Mouse (Mus musculus) embryonic facial prominence, embryonic 14.5 days (tissue): ENCODE results near the gene Atg16l2. TPM values are rescaled to one million over a fixed set of nuclear protein-coding genes. Genes with fewer than 3 reads are reported as not detected.

ENCODE experiments used
- ATAC-seq: fragments of 200-750 bp; cut with Nextera tagmentation; 2 replicates; pipeline ENCODE4 v1.8.0; 2017; ENCODE audit warnings: low read depth, moderate number of reproducible peaks, moderate TSS enrichment
- DNase-seq: peaks from one replicate; pipeline ENCODE4 v3.0.0-alpha.2; 2015; ENCODE audit warnings: low spot score
- H3K27ac ChIP-seq: fragments of 300-500 bp; sonication (generic); replicated peaks from 2 replicates; pipeline ENCODE4 v1.5.1; 2014; ENCODE audit warnings: low read depth, mild to moderate bottlenecking, low read length, moderate library complexity
- H3K27me3 ChIP-seq: fragments of 300-500 bp; sonication (generic); replicated peaks from 2 replicates; pipeline ENCODE4 v1.6.1; 2014; ENCODE audit warnings: low read length; ENCODE audit not compliant: control insufficient read depth, insufficient read depth
- H3K36me3 ChIP-seq: fragments of 300-500 bp; sonication (generic); 2 replicates; pipeline ENCODE4 v1.6.1; 2014; ENCODE audit warnings: low read length, mixed read lengths; ENCODE audit not compliant: control insufficient read depth, insufficient read depth
- H3K4me1 ChIP-seq: fragments of 300-500 bp; sonication (generic); 2 replicates; pipeline ENCODE4 v1.6.1; 2014; ENCODE audit warnings: antibody characterized with exemption, low read length; ENCODE audit not compliant: control insufficient read depth, insufficient read depth
- H3K4me2 ChIP-seq: fragments of 300-500 bp; sonication (generic); 2 replicates; pipeline ENCODE4 v1.6.1; 2014; ENCODE audit warnings: low read depth, mild to moderate bottlenecking, low read length, moderate library complexity, mixed read lengths
- H3K4me3 ChIP-seq: fragments of 300-500 bp; sonication (generic); 2 replicates; pipeline ENCODE4 v1.5.1; 2014; ENCODE audit warnings: low read depth, mild to moderate bottlenecking, low read length
- H3K9ac ChIP-seq: fragments of 300-500 bp; sonication (generic); 2 replicates; pipeline ENCODE4 v1.6.1; 2014; ENCODE audit warnings: low read depth, mild to moderate bottlenecking, low read length, moderate library complexity, mixed read lengths
- H3K9me3 ChIP-seq: fragments of 300-500 bp; sonication (generic); 2 replicates; pipeline ENCODE4 v1.6.1; 2016; ENCODE audit warnings: low read length; ENCODE audit not compliant: control insufficient read depth
- WGBS: fragments of 180-500 bp; shearing (Covaris S2); extraction: QIAGEN DNeasy Blood & Tissue Kit; methylation state at CpG from one replicate; pipeline ENCODE4 v1.1.7; 2014; 5-methylcytosine and 5-hydroxymethylcytosine counted together
- polyA plus RNA-seq: library from polyadenylated mRNA; unstranded; fragments of >200 nt; fragmentation: Nextera tagmentation; extraction: Ambion mirVana; gene quantifications from 2 replicates; pipeline ENCODE4 v1.2.1, GENCODE M21; 2014

Atg16l2 gene
- polyA plus RNA-seq, 1 experiment from 2014 or later: 10.5 TPM

- H3K4me1 ChIP-seq: no peaks in the 10 kb centered on the region
- H3K9ac ChIP-seq: no peak overlapping the region
- H3K36me3 ChIP-seq: no peaks in the 10 kb centered on the region
- H3K27ac ChIP-seq: no peak overlapping the region
- H3K9me3 ChIP-seq: no peaks in the 10 kb centered on the region
- WGBS: 39% methylated on average over 2 of the region's 2 CpGs
- no peaks in the 10 kb centered on the region for H3K27me3 ChIP-seq
- H3K4me3 ChIP-seq: no peak overlapping the region
- ATAC-seq (no peak), DNase-seq (no peak)
- no peak overlapping the region for H3K4me2 ChIP-seq
Measured at GRCm38 (mm10) chr7:101306841-101307240, 4.8 kb upstream of the Atg16l2 start.

GRCm38 (mm10) chr7:101302691-101303090 lies 640 bp upstream of the Atg16l2 start:
- Histone ChIP-seq H3K9ac (peak overlapping the region; percentile 68; the same call in 1 of the 2 replicates), H3K9me3 (no peaks in the 10 kb centered on the region), H3K4me3 (peak overlapping the region; percentile 61), H3K36me3 (no peaks in the 10 kb centered on the region), H3K27ac (no peak overlapping the region), H3K4me1 (0 out of 2 replicates have a peak, but pooled peaks cover 7% of the 10 kb centered on the region), H3K27me3 (peaks cover 6% of the 10 kb centered on the region; the same call in 1 of the 2 replicates), H3K4me2 (peak overlapping the region; percentile 86)
- ATAC-seq: no peak
- DNase-seq: no peak
- WGBS: 28% methylated on average over 7 of the region's 7 CpGs

- peaks cover 6% of the 10 kb centered on the region; the same call in 1 of the 2 replicates for H3K27me3 ChIP-seq
- ATAC-seq (peak; percentile 30; the same call in 1 of the 2 replicates), DNase-seq (peak; percentile 8)
- peak overlapping the region; percentile 46; the same call in 1 of the 2 replicates for H3K27ac ChIP-seq
- H3K9me3 ChIP-seq: no peaks in the 10 kb centered on the region
- H3K4me3 ChIP-seq: peak overlapping the region; percentile 61
- under 1% methylated on average over 29 of the region's 30 CpGs for WGBS
- H3K36me3 ChIP-seq: no peaks in the 10 kb centered on the region
- H3K4me1 ChIP-seq: peaks cover 9% of the 10 kb centered on the region; the same call in 1 of the 2 replicates
- peak overlapping the region; percentile 68 for H3K9ac ChIP-seq
- peak overlapping the region; percentile 86 for H3K4me2 ChIP-seq
Measured at GRCm38 (mm10) chr7:101301361-101301880, 630 bp downstream of the Atg16l2 start.

DNA sequence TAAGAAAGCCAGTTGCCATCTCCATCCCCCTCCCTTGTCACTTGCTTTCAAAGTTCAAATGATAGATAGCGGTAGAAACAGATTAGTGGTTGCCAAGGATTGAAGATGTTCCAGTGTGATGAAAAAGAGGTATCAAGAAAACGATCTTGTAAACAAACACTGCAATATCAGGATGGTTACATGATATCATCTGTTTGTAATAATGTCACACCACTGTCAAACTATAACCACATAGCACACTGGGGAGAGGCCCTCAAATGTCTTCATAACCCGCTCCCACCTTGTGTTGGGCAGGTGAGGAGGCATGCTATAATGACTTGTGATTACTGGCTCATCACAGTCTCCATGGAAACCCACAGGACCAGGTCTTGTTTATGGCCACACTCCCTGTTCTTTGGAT lies 3.7 kb downstream of the Atg16l2 start:
- Histone ChIP-seq H3K4me1 (peaks cover 11% of the 10 kb centered on the region; the same call in 1 of the 2 replicates), H3K4me2 (no peak overlapping the region), H3K9me3 (no peaks in the 10 kb centered on the region), H3K27me3 (peaks cover 6% of the 10 kb centered on the region; the same call in 1 of the 2 replicates), H3K4me3 (no peak overlapping the region), H3K27ac (no peak overlapping the region), H3K36me3 (0 out of 2 replicates have a peak, but pooled peaks cover 5% of the 10 kb centered on the region), H3K9ac (no peak overlapping the region)
- ATAC-seq (no peak), DNase-seq (no peak)
- 82% methylated on average over 3 of the region's 3 CpGs for WGBS

DNA sequence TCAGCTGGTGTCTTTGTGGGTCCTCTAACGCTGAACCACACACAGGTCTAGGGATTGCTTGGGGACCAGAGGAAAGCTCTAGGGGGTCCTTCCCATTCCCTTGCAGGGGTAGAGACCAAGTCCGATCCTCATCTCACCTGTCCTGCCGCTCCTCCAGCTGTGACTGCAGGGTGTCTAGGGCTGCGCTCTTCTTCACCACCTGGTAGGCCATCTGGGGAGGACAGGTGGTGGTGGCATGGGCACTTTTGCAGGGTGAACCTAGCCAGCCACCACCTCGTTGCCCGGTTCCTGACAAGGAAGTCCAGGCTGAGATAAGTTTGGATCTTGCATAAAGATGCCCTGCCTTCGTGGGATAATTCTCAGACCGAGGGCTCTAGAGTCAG lies 5.0 kb downstream of the Atg16l2 start:
- H3K4me2 ChIP-seq: peak overlapping the region; percentile 68
- peaks cover 11% of the 10 kb centered on the region; the same call in 1 of the 2 replicates for H3K4me1 ChIP-seq
- peaks cover 6% of the 10 kb centered on the region; the same call in 1 of the 2 replicates for H3K27me3 ChIP-seq
- 22% methylated on average over 8 of the region's 8 CpGs for WGBS
- H3K9ac ChIP-seq: peak overlapping the region; percentile 52
- H3K4me3 ChIP-seq: peak overlapping the region; percentile 34
- H3K9me3 ChIP-seq: no peaks in the 10 kb centered on the region
- DNase-seq: no peak
- 0 out of 2 replicates have a peak, but pooled peaks cover 8% of the 10 kb centered on the region for H3K36me3 ChIP-seq
- no peak for ATAC-seq
- H3K27ac ChIP-seq: no peak overlapping the region

GRCm38 (mm10) chr7:101296252-101297022 lies 5.6 kb downstream of the Atg16l2 start:
- H3K4me3 ChIP-seq: peak overlapping the region; percentile 34
- H3K9me3 ChIP-seq: no peaks in the 10 kb centered on the region
- 11% methylated on average over 35 of the region's 35 CpGs for WGBS
- peaks cover 11% of the 10 kb centered on the region; the same call in 1 of the 2 replicates for H3K4me1 ChIP-seq
- H3K27me3 ChIP-seq: peaks cover 6% of the 10 kb centered on the region; the same call in 1 of the 2 replicates
- H3K27ac ChIP-seq: no peak overlapping the region
- H3K36me3 ChIP-seq: 0 out of 2 replicates have a peak, but pooled peaks cover 10% of the 10 kb centered on the region
- peak overlapping the region; percentile 68 for H3K4me2 ChIP-seq
- ATAC-seq (peak; percentile 90), DNase-seq (peak; percentile 95)
- peak overlapping the region; percentile 52 for H3K9ac ChIP-seq

DNA sequence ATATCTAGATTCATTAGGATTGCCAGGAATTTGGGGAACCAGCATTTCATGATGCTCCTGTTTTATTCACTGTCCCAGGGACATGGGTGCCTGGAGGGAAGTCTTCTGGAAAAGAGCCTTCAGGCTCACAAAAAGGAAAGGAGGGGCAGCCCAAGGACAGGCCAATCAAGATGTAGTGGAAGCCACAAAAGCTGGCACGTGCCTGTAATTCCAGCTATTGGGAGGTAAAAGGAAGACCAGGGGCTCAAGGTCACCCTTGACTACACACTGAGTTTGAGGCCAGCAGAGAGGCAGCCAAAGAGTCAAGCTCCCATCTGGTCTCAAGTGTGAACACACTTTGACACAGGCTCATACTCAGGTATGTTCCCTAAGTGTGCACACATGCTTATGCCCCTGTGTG lies 6.6 kb downstream of the Atg16l2 start:
- Histone ChIP-seq H3K9ac (no peak overlapping the region), H3K4me3 (no peak overlapping the region), H3K4me1 (peaks cover 4% of the 10 kb centered on the region; the same call in 1 of the 2 replicates), H3K9me3 (no peaks in the 10 kb centered on the region), H3K36me3 (0 out of 2 replicates have a peak, but pooled peaks cover 18% of the 10 kb centered on the region), H3K27ac (no peak overlapping the region), H3K27me3 (peaks cover 6% of the 10 kb centered on the region; the same call in 1 of the 2 replicates), H3K4me2 (no peak overlapping the region)
- 90% methylated on average over 1 of the region's 1 CpGs for WGBS
- DNase-seq (no peak), ATAC-seq (no peak)

DNA sequence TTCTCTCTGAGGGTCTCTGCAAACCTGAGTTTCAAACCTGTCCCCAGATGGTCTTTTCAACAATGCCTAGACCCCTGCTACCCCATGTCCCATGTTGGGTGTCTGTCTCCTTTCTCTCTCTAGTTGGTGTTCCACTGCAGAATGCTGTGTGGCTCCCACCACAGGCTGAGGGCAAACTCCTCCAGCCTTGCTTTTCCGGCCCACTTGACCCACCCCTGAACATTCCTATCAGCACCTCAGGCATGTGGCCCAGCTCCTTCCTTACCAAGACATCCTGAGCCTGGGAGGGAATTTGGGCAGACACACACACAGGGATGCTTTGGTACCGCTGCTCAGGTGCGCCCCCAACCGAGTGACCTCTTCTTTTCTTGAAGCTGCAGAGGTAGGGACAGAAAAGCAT lies 8.4 kb downstream of the Atg16l2 start:
- no peak overlapping the region for H3K4me2 ChIP-seq
- no peak overlapping the region for H3K9ac ChIP-seq
- ATAC-seq (no peak), DNase-seq (no peak)
- WGBS: 50% methylated on average over 4 of the region's 4 CpGs
- no peak overlapping the region for H3K27ac ChIP-seq
- peaks cover 28% of the 10 kb centered on the region; the same call in 1 of the 2 replicates for H3K36me3 ChIP-seq
- H3K4me1 ChIP-seq: peaks cover 4% of the 10 kb centered on the region; the same call in 1 of the 2 replicates
- no peaks in the 10 kb centered on the region; the same call in 1 of the 2 replicates for H3K27me3 ChIP-seq
- H3K9me3 ChIP-seq: no peaks in the 10 kb centered on the region
- H3K4me3 ChIP-seq: no peak overlapping the region
